Mouse (Mus musculus): ENCODE results near the gene Il9. TPM values are rescaled to one million over a fixed set of nuclear protein-coding genes. Genes with fewer than 3 reads are reported as not detected.

Gene Il9
- polyA plus RNA-seq, 1 experiment from 2014 or later = not detected

DNA sequence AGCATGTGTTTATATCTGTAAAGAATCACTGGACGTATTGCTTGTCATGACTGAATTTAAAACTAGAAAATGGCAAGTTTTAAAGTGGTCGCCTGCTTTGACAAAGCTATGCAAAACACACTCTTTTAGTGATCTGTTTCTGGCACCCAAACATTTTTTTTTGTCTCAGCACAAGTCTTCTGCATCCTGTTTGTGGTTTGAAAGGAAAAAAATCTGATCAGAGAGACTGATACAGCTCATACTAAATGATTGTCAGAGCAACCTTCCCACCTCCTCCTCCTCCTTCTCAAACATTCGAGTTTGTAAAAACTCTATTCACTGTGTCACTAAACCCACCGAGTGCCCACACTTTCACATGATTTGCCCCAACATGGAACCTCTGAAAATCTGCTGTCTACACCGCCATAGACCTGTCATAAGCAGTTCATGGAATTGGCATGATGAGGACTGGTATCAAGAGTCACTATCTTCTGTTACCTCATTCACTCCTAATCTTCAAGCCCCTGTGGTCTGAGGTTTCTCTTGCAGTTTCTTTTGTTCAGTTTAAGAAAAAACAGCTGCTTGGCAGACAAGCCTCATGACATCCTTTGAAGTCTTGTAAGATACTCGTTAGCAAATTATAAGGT is 24.9 kb upstream of the Il9 start:
- Histone ChIP-seq H3K4me1 (replicated peaks) (no peaks in the 10 kb centered on the region), H3K9me3 (replicated peaks) (no peaks in the 10 kb centered on the region), H3K27ac (replicated peaks) (no peak overlapping the region), H3K4me2 (no peak overlapping the region), H3K9ac (no peak overlapping the region), H3K36me3 (replicated peaks) (no peaks in the 10 kb centered on the region), H3K4me3 (replicated peaks) (no peak overlapping the region), H3K27me3 (no peaks in the 10 kb centered on the region)
- no peak for ATAC-seq (ENCODE audit: insufficient read depth)
- 36% methylated on average over 6 of the region's 6 CpGs for WGBS (ENCODE audit: insufficient replicate concordance)

DNA sequence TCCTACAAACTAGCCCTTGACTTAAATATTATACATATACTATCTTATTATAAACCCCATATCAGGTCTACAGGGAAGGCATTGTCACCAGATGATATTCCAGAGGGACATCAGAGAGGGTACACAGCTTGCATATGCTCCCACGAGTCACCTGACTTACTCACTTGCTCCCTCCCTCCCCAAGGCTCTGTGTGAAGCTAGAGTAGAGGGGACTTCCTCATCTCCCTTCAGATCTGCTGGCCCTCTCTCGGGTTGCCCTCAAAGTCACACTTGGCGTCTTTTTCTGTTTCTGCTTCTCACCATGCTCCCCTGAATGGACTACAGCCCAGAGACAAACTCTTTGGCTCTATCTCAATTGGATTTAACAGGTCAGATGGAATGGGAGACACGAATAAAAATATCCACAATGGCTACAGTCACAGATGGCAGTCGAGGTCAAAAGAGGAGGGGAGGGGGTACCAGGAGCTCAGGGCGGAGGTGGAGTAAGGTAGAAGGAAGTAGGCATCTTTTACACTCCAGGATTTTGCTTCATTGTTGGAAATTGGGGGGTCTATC is 19.9 kb upstream of the Il9 start:
- no peaks in the 10 kb centered on the region for H3K27me3 ChIP-seq
- no peaks in the 10 kb centered on the region for H3K4me1 ChIP-seq (replicated peaks)
- no peak overlapping the region for H3K27ac ChIP-seq (replicated peaks)
- H3K4me2 ChIP-seq = no peak overlapping the region
- H3K36me3 ChIP-seq (replicated peaks) = no peaks in the 10 kb centered on the region
- 21% methylated on average over 6 of the region's 6 CpGs for WGBS (ENCODE audit: insufficient replicate concordance)
- no peak overlapping the region for H3K4me3 ChIP-seq (replicated peaks)
- no peak overlapping the region for H3K9ac ChIP-seq
- H3K9me3 ChIP-seq (replicated peaks) = no peaks in the 10 kb centered on the region
- ATAC-seq (ENCODE audit: insufficient read depth) = no peak

- WGBS (ENCODE audit: insufficient replicate concordance) = 76% methylated on average over 8 of the region's 8 CpGs
- no peaks in the 10 kb centered on the region for H3K4me1 ChIP-seq (replicated peaks)
- H3K4me2 ChIP-seq = no peak overlapping the region
- no peaks in the 10 kb centered on the region for H3K36me3 ChIP-seq (replicated peaks)
- no peak for ATAC-seq (ENCODE audit: insufficient read depth)
- no peak overlapping the region for H3K27ac ChIP-seq (replicated peaks)
- no peaks in the 10 kb centered on the region for H3K9me3 ChIP-seq (replicated peaks)
- no peak overlapping the region for H3K9ac ChIP-seq
- no peaks in the 10 kb centered on the region for H3K27me3 ChIP-seq
- H3K4me3 ChIP-seq (replicated peaks) = no peak overlapping the region
Measured at GRCm38 (mm10) chr13:56500636-56501035, 18.6 kb upstream of the Il9 start.

- no peaks in the 10 kb centered on the region for H3K27me3 ChIP-seq
- WGBS (ENCODE audit: insufficient replicate concordance) = 59% methylated on average over 3 of the region's 3 CpGs
Measured at GRCm38 (mm10) chr13:56500132-56500531, 18.1 kb upstream of the Il9 start.

GRCm38 (mm10) chr13:56494440-56494839 is 12.4 kb upstream of the Il9 start:
- H3K4me1 ChIP-seq (replicated peaks) = no peaks in the 10 kb centered on the region
- no peak overlapping the region for H3K27ac ChIP-seq (replicated peaks)
- ATAC-seq (ENCODE audit: insufficient read depth) = no peak
- H3K4me3 ChIP-seq (replicated peaks) = no peak overlapping the region
- no peaks in the 10 kb centered on the region for H3K27me3 ChIP-seq
- no peaks in the 10 kb centered on the region for H3K9me3 ChIP-seq (replicated peaks)
- H3K9ac ChIP-seq = no peak overlapping the region
- H3K36me3 ChIP-seq (replicated peaks) = no peaks in the 10 kb centered on the region
- no peak overlapping the region for H3K4me2 ChIP-seq
- 53% methylated on average over 3 of the region's 3 CpGs for WGBS (ENCODE audit: insufficient replicate concordance)

More at GRCm38 (mm10) chr13:56500132-56500531, 18.1 kb upstream of the Il9 start:
- Histone ChIP-seq H3K36me3 (replicated peaks) (no peaks in the 10 kb centered on the region), H3K27ac (replicated peaks) (no peak overlapping the region), H3K9me3 (replicated peaks) (no peaks in the 10 kb centered on the region), H3K4me1 (replicated peaks) (no peaks in the 10 kb centered on the region), H3K9ac (no peak overlapping the region), H3K4me2 (no peak overlapping the region), H3K4me3 (replicated peaks) (no peak overlapping the region)
- no peak for ATAC-seq (ENCODE audit: insufficient read depth)

DNA sequence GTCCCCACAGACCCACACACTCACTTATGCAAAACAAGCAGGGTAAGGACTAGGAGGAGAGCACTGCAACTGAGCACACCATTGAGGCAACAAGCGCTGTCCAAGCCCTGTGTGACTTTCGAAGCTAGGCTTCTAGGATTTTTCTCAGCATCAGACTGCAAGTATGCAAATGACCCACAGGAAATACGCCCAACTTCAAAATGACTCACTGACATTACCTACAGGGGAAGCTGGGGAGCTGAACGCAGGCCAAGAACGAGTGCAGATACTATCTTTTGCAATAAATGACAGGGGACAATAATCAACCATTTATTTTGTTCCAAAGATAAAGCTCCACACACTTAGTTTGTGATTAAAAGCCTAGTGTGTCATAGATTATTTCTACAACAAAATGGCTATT is 6.0 kb upstream of the Il9 start:
- Histone ChIP-seq H3K27ac (replicated peaks) (no peak overlapping the region), H3K9ac (no peak overlapping the region), H3K4me2 (no peak overlapping the region), H3K4me1 (replicated peaks) (no peaks in the 10 kb centered on the region), H3K27me3 (no peaks in the 10 kb centered on the region), H3K4me3 (replicated peaks) (no peak overlapping the region), H3K36me3 (replicated peaks) (no peaks in the 10 kb centered on the region), H3K9me3 (replicated peaks) (no peaks in the 10 kb centered on the region)
- no peak for ATAC-seq (ENCODE audit: insufficient read depth)
- 40% methylated on average over 5 of the region's 5 CpGs for WGBS (ENCODE audit: insufficient replicate concordance)

DNA sequence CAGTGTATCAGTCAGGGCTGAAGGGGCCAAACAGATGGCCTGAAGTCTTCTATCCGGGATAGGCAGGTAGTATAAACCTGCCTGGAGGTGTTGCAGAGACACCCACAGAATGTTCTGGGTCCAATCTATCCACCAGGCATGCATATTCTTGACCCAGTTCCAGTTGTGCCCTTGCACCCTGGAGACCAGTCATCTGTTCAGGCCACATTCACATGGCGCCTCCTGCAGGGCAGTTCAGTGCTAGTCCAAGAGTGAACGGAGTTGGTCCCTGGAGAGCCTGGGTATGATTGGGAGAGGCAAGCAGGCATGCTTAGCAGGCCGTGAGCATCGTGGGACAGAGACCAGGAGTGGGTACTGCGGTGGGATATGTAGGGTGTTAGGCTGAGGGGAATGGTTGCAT is 4.0 kb downstream of the Il9 start:
- Histone ChIP-seq H3K4me1 (replicated peaks) (peaks cover 3% of the 10 kb centered on the region; the same call in 1 of the 2 replicates), H3K27ac (replicated peaks) (no peak overlapping the region), H3K9me3 (replicated peaks) (no peaks in the 10 kb centered on the region), H3K27me3 (no peaks in the 10 kb centered on the region), H3K4me3 (replicated peaks) (no peak overlapping the region), H3K36me3 (replicated peaks) (no peaks in the 10 kb centered on the region), H3K9ac (no peak overlapping the region), H3K4me2 (no peak overlapping the region)
- WGBS (ENCODE audit: insufficient replicate concordance) = 55% methylated on average over 6 of the region's 6 CpGs
- no peak for ATAC-seq (ENCODE audit: insufficient read depth)

DNA sequence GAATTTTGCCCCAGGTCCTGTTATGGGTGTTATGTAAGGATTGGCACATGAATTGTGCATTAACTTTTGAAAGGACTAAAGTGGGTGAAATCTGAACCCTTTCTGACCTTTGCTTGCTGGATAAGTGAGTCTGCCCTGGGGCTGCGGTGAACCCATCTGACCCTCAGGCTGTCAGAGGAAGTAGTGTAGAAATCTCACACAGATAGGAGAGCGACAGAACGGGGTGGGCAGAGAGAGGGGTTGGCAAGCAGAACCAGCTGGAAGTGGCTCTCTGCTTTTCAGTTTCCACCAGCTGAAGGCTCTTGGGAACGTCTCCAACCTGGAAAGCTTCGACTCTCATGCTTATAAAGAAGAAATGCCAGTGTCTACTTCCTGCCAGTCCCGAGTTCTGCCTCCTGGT is 4.8 kb downstream of the Il9 start:
- no peak overlapping the region for H3K9ac ChIP-seq

GRCm38 (mm10) chr13:56476790-56477189 is 5.3 kb downstream of the Il9 start:
- no peak overlapping the region for H3K4me3 ChIP-seq (replicated peaks)
- no peaks in the 10 kb centered on the region for H3K27me3 ChIP-seq
- peaks cover 3% of the 10 kb centered on the region; the same call in 1 of the 2 replicates for H3K4me1 ChIP-seq (replicated peaks)
- whole genome bisulfite sequencing (ENCODE audit: insufficient replicate concordance) = 42% methylated on average over 5 of the region's 5 CpGs
- no peak overlapping the region for H3K4me2 ChIP-seq
- ATAC-seq (ENCODE audit: insufficient read depth) = no peak
- no peaks in the 10 kb centered on the region for H3K9me3 ChIP-seq (replicated peaks)
- no peak overlapping the region for H3K9ac ChIP-seq
- no peaks in the 10 kb centered on the region for H3K36me3 ChIP-seq (replicated peaks)
- no peak overlapping the region for H3K27ac ChIP-seq (replicated peaks)

More for the DNA sequence above, 4.8 kb downstream of the Il9 start:
- WGBS (ENCODE audit: insufficient replicate concordance) = 27% methylated on average over 6 of the region's 6 CpGs
- no peak overlapping the region for H3K4me2 ChIP-seq
- H3K4me3 ChIP-seq (replicated peaks) = no peak overlapping the region
- no peaks in the 10 kb centered on the region for H3K27me3 ChIP-seq
- H3K9me3 ChIP-seq (replicated peaks) = no peaks in the 10 kb centered on the region
- H3K4me1 ChIP-seq (replicated peaks) = peaks cover 3% of the 10 kb centered on the region; the same call in 1 of the 2 replicates
- ATAC-seq (ENCODE audit: insufficient read depth) = no peak
- no peak overlapping the region for H3K27ac ChIP-seq (replicated peaks)
- no peaks in the 10 kb centered on the region for H3K36me3 ChIP-seq (replicated peaks)

- 34% methylated on average over 4 of the region's 4 CpGs for WGBS (ENCODE audit: insufficient replicate concordance)
- no peak overlapping the region for H3K4me3 ChIP-seq (replicated peaks)
- H3K27ac ChIP-seq (replicated peaks) = no peak overlapping the region
- no peaks in the 10 kb centered on the region for H3K9me3 ChIP-seq (replicated peaks)
- no peak for ATAC-seq (ENCODE audit: insufficient read depth)
- H3K9ac ChIP-seq = no peak overlapping the region
- H3K4me2 ChIP-seq = no peak overlapping the region
- no peaks in the 10 kb centered on the region for H3K36me3 ChIP-seq (replicated peaks)
- peaks cover 3% of the 10 kb centered on the region; the same call in 1 of the 2 replicates for H3K4me1 ChIP-seq (replicated peaks)
- H3K27me3 ChIP-seq = no peaks in the 10 kb centered on the region
Measured at GRCm38 (mm10) chr13:56475363-56475762, 6.7 kb downstream of the Il9 start.

DNA sequence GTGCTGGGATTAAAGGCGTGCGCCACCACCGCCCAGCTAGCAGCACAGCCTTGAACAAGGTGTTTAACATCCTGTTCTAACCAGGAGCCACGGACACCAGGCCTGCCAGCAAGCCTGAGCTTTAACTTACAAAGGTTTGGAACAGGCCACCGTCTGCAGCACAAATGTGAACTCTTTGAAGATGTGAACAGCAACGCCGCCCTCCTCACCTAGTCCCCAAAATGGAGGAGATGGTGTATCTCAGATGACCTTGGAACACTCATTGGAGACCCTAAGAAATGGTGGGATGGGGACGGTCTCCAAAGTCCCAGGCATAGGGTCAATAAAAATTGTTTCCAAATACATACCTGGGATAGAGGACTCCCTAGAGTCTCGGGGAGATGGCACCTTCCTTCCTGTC is 9.4 kb downstream of the Il9 start:
- Histone ChIP-seq H3K36me3 (replicated peaks) (no peaks in the 10 kb centered on the region), H3K4me2 (no peak overlapping the region), H3K27me3 (no peaks in the 10 kb centered on the region), H3K9ac (no peak overlapping the region), H3K4me3 (replicated peaks) (no peak overlapping the region), H3K4me1 (replicated peaks) (peaks cover 3% of the 10 kb centered on the region; the same call in 1 of the 2 replicates), H3K27ac (replicated peaks) (no peak overlapping the region), H3K9me3 (replicated peaks) (no peaks in the 10 kb centered on the region)
- no peak for ATAC-seq (ENCODE audit: insufficient read depth)
- WGBS (ENCODE audit: insufficient replicate concordance) = 71% methylated on average over 9 of the region's 9 CpGs

DNA sequence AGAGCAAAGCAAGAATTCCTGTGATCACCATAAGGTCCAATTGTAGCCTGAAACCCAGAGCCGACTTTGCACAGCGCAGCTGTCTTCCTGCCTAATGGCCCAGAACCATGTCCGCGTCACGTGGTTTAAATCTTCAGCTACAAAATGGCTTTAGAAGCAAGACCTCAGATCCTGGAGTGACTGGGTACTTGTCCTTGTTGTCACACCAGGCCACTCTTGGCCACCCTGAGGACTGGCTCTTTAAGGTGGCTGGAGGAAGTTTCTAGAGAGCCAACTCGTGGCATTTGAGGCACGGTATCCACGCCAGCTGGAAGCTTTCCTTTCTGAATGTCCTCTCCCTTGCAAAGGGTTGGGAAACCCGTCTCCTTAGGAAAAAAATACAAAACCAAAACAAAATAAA is 10.1 kb downstream of the Il9 start:
- Histone ChIP-seq H3K27ac (replicated peaks) (no peak overlapping the region), H3K9ac (no peak overlapping the region), H3K4me1 (replicated peaks) (no peaks in the 10 kb centered on the region), H3K27me3 (no peaks in the 10 kb centered on the region), H3K9me3 (replicated peaks) (no peaks in the 10 kb centered on the region), H3K4me2 (no peak overlapping the region), H3K36me3 (replicated peaks) (no peaks in the 10 kb centered on the region), H3K4me3 (replicated peaks) (no peak overlapping the region)
- WGBS (ENCODE audit: insufficient replicate concordance) = 71% methylated on average over 9 of the region's 9 CpGs
- no peak for ATAC-seq (ENCODE audit: insufficient read depth)

All from liver, embryonic 15.5 days (tissue).